Mouse (Mus musculus): ENCODE measurements at regions not wholly inside any gene's neighbourhood (a gene's known extent, or its start where the extent isn't known, plus 50 kb on each side); places are given as distances from the start of the nearest gene placed in this dataset.
A peak's percentile ranks its signal among the peaks of the same experiment; 100 is the strongest.

- TF ChIP-seq CTCF (IDR thresholded peaks at IDR 0.05; ENCODE audit: borderline replicate concordance, extremely low read depth, insufficient read depth, insufficient read length): no peak
- no peak for TF ChIP-seq POLR2A (IDR thresholded peaks at IDR 0.05; ENCODE audit: borderline replicate concordance, extremely low read depth, insufficient read depth, insufficient read length, poor library complexity, severe bottlenecking)
- no peak for DNase-seq (ENCODE audit: low read depth)
Observed at GRCm38 (mm10) chr16:29990393-29990792, 73.8 kb upstream of the Hes1 start.

DNA sequence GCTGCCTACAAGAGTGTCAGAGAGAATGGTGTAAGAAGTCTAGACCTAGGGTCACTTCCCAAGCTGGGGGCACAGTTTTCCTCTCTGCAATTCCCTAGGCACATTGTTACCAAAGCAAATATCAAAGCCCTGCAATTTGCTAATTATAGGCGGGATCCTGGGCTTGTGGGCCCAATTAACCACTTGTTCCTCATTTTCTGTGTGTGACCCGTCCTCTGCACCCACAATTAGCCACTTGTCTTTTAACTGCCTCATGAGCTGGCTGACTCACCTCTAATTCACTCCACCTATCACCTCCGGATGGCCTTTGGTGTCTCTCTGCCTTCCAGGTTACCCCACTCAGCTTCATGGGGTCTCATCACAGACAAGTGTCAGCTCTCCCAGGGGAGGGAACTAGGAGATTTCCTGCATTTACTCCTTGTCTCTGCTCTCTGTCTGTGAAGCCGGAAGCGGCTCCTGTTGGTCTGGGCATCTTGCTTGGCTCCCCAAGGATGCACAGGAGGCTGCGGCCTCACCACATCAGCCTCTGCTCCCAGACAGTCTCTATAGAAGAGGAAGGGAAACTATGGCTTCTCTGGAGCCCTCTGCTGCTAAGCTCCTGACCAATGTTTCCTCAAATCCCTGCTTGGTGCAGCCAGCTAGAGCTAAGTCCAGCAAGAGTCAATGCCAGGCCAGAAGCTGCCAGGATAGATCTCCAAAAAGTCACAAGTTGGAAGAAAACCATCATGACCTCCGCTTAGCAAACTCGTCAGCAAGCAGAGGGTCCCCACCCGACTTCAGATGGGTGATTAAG lies 73.2 kb upstream of the Hes1 start:
- peak; percentile 25 for DNase-seq (ENCODE audit: low read depth)
- TF ChIP-seq POLR2A (IDR thresholded peaks at IDR 0.05; ENCODE audit: borderline replicate concordance, extremely low read depth, insufficient read depth, insufficient read length, poor library complexity, severe bottlenecking) (no peak), CTCF (IDR thresholded peaks at IDR 0.05; ENCODE audit: borderline replicate concordance, extremely low read depth, insufficient read depth, insufficient read length) (no peak)

DNA sequence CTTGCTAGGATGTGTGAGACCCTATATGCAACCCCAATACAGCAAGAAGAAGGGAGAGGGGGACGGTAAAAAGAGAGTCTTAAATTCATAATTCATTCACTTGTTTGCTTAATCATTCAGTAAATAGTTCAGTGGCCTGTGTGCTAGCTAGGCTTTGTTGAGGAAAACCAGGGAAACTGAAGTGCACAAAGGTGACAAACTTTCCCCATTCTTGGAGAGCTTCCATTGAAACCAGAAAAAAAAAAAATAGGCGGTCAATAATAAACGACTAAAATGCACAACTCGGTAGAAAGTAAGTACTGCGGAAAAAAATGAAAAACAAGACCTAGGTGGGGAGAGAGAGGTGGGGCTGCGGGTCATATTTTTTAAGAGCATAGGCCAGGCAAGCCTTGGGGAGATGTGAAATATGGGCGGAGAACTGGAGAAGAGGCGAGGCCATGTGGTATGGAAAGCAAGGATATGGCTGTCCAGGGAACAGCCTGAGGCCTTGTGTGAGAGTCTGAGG lies 72.3 kb upstream of the Hes1 start:
- no peak for TF ChIP-seq POLR2A (IDR thresholded peaks at IDR 0.05; ENCODE audit: borderline replicate concordance, extremely low read depth, insufficient read depth, insufficient read length, poor library complexity, severe bottlenecking)
- TF ChIP-seq CTCF (IDR thresholded peaks at IDR 0.05; ENCODE audit: borderline replicate concordance, extremely low read depth, insufficient read depth, insufficient read length): no peak
- DNase-seq (ENCODE audit: low read depth): no peak

- DNase-seq (ENCODE audit: low read depth): no peak
Observed at GRCm38 (mm10) chr16:29993111-29993510, 71.1 kb upstream of the Hes1 start.

GRCm38 (mm10) chr16:29993535-29993934 lies 70.6 kb upstream of the Hes1 start:
- peak; percentile 85 for DNase-seq (ENCODE audit: low read depth)
- TF ChIP-seq CTCF (IDR thresholded peaks at IDR 0.05; ENCODE audit: borderline replicate concordance, extremely low read depth, insufficient read depth, insufficient read length) (no peak), POLR2A (IDR thresholded peaks at IDR 0.05; ENCODE audit: borderline replicate concordance, extremely low read depth, insufficient read depth, insufficient read length, poor library complexity, severe bottlenecking) (no peak)

More at GRCm38 (mm10) chr16:29993111-29993510, 71.1 kb upstream of the Hes1 start:
- TF ChIP-seq CTCF (IDR thresholded peaks at IDR 0.05; ENCODE audit: borderline replicate concordance, extremely low read depth, insufficient read depth, insufficient read length): no peak
- TF ChIP-seq POLR2A (IDR thresholded peaks at IDR 0.05; ENCODE audit: borderline replicate concordance, extremely low read depth, insufficient read depth, insufficient read length, poor library complexity, severe bottlenecking): no peak

- DNase-seq (ENCODE audit: low read depth): no peak
- no peak for TF ChIP-seq CTCF (IDR thresholded peaks at IDR 0.05; ENCODE audit: borderline replicate concordance, extremely low read depth, insufficient read depth, insufficient read length)
Observed at GRCm38 (mm10) chr16:29996139-29997069, 67.8 kb upstream of the Hes1 start.

GRCm38 (mm10) chr16:30000166-30000565 lies 64.0 kb upstream of the Hes1 start:
- TF ChIP-seq POLR2A (IDR thresholded peaks at IDR 0.05; ENCODE audit: borderline replicate concordance, extremely low read depth, insufficient read depth, insufficient read length, poor library complexity, severe bottlenecking): no peak
- TF ChIP-seq CTCF (IDR thresholded peaks at IDR 0.05; ENCODE audit: borderline replicate concordance, extremely low read depth, insufficient read depth, insufficient read length): no peak
- no peak for DNase-seq (ENCODE audit: low read depth)

DNA sequence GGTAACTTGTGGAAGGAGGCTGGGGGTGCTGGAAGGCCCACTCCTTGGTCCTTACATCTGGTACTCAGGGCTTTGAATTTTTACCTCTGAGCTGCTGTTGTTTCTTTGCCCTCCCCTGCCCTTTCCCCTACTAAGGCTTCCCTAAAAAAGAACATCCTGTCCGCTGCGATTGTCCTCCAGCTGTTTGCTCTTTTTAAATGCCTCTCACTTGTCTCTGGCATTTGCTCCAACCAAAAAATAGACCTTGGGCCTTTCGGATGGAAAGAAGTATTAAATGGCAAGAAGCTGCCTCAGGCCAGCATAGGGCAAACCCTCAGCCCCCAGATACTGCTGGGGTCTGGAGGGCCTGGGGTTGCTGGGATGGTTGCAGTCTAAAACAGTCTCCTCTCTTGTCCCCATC lies 59.1 kb upstream of the Hes1 start:
- DNase-seq (ENCODE audit: low read depth): no peak
- TF ChIP-seq POLR2A (IDR thresholded peaks at IDR 0.05; ENCODE audit: borderline replicate concordance, extremely low read depth, insufficient read depth, insufficient read length, poor library complexity, severe bottlenecking) (no peak), CTCF (IDR thresholded peaks at IDR 0.05; ENCODE audit: borderline replicate concordance, extremely low read depth, insufficient read depth, insufficient read length) (no peak)

- no peak for DNase-seq (ENCODE audit: low read depth)
- TF ChIP-seq CTCF (IDR thresholded peaks at IDR 0.05; ENCODE audit: borderline replicate concordance, extremely low read depth, insufficient read depth, insufficient read length): no peak
Observed at GRCm38 (mm10) chr16:30006826-30007225, 57.4 kb upstream of the Hes1 start.

GRCm38 (mm10) chr16:30008451-30009357 lies 55.5 kb upstream of the Hes1 start:
- TF ChIP-seq POLR2A (IDR thresholded peaks at IDR 0.05; ENCODE audit: borderline replicate concordance, extremely low read depth, insufficient read depth, insufficient read length, poor library complexity, severe bottlenecking) (no peak), CTCF (IDR thresholded peaks at IDR 0.05; ENCODE audit: borderline replicate concordance, extremely low read depth, insufficient read depth, insufficient read length) (peak; percentile 62)
- DNase-seq (ENCODE audit: low read depth): peak; percentile 96

Measured in brain, embryonic 14.5 days (tissue).